Mouse (Mus musculus): Measurements from ENCODE around the gene Olfr155. TPM values are rescaled to one million over a fixed set of nuclear protein-coding genes. Genes with fewer than 3 reads are reported as not detected.

Gene Olfr155
- polyA plus RNA-seq (2012; rRNA removed), result not detected in 2 replicates

DNA sequence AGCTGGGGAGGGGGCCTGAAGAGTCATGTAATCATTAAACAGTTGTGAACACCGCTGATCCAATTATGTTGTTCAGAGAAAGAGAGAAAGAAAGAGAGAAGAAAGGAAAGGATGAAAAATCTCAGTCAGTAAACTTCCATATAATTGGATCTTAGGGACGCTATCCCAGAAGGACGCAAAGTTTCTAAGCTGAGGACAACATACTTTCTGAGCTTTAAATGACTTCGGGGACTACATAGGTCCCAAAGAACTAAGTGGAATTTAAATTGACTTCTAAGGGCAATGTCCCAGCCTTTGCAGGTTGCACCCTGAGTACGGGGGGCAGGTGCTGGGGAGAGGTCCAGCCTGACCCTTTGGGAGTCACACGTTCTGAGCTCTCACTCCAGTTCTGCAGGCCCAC, at the start of gene Olfr155:
Olfr155 (plus strand) TSS at position 301 of the 400 bp plus-strand sequence.
- H3K4me3 ChIP-seq (ENCODE audit: low read depth, low read length), result no peak within 1 kb of the TSS
- no peak within 1 kb of the TSS for H3K27ac ChIP-seq (ENCODE audit: insufficient read depth, low read depth, low read length)
- no peaks in the 10 kb centered on the region for H3K36me3 ChIP-seq (ENCODE audit: control insufficient read depth, insufficient read depth, low read length)
- 85% methylated on average over 6 of the region's 6 CpGs for WGBS
- no peaks in the 10 kb centered on the region for H3K4me1 ChIP-seq (ENCODE audit: control insufficient read depth, insufficient read depth, insufficient read length, low read length)
- TF ChIP-seq CTCF (IDR thresholded peaks at IDR 0.05; ENCODE audit: extremely low read depth, insufficient read length, insufficient replicate concordance, low read depth, low read length) (no peak), POLR2A (IDR thresholded peaks at IDR 0.05; ENCODE audit: low read depth, low read length) (no peak)
- no peaks in the 10 kb centered on the region for H3K27me3 ChIP-seq (ENCODE audit: control insufficient read depth, insufficient read depth, low read length)

DNA sequence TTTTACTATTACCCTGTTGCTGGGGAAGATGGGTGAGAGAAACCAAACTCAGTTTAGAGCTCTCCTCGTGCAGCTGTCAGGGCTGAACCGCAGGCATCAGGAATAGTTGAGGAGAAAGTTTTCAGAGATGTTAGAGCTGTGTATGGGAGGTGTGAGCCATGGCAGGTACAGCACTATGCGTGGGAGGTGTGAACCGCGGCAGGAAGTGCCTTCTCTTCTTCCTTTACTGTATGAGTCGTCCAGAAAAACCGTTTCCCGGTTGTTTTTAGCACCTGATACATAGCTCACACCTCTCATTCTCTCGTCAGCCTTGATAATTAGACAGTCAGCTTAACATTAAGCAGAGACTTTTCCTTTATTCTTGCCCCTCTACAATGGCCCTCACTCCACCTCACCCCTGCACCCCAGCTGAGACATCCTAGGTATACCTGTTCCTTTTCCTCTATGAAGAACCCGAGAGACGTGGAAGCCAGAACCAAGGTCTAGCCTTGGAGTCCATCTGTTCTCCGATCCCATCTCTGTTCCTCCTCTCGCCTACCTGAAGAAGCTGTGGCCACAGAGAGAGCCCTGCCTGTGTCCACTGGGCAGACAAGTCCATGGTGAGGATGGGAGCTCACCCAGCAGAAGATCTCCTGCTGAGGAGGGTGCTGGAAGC, 28.3 kb upstream of the Olfr155 start:
- Histone ChIP-seq H3K4me1 (ENCODE audit: control insufficient read depth, insufficient read depth, insufficient read length, low read length) (no peaks in the 10 kb centered on the region), H3K36me3 (ENCODE audit: control insufficient read depth, insufficient read depth, low read length) (no peaks in the 10 kb centered on the region), H3K27ac (ENCODE audit: insufficient read depth, low read depth, low read length) (no peak overlapping the region), H3K27me3 (ENCODE audit: control insufficient read depth, insufficient read depth, low read length) (no peaks in the 10 kb centered on the region), H3K4me3 (ENCODE audit: low read depth, low read length) (no peak overlapping the region)
- WGBS, result 75% methylated on average over 13 of the region's 13 CpGs
- TF ChIP-seq POLR2A (IDR thresholded peaks at IDR 0.05; ENCODE audit: low read depth, low read length) (no peak), CTCF (IDR thresholded peaks at IDR 0.05; ENCODE audit: extremely low read depth, insufficient read length, insufficient replicate concordance, low read depth, low read length) (no peak)

DNA sequence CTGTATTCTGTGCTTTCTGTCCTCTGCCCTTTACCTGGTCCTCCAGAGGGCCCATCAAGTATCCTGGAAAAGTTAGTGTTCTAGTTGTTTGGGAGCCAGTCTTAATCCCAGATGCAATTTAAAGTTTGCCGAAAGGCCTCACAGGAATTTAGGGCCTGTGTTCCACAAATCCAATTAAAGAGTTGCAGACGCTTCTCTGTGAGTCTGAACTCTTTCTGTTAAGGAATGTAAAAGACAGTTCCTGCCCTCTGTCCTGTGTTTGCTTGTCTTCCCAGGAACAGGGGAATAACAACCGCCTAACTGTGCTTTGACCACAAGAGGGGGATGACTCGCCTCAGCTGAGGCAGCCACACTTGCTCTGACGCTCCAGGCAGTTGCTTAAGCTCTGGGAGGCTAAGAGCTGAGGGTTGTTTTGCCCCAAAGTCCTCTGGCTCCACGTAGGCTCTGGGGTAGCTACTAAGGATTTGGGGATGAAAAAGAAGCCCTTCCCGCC, 27.5 kb upstream of the Olfr155 start, which contains the start of gene Olfr156:
Olfr156 (minus strand) TSS at position 51 of the 493 bp plus-strand sequence.
- Histone ChIP-seq H3K27ac (ENCODE audit: insufficient read depth, low read depth, low read length) (no peak within 1 kb of the TSS), H3K36me3 (ENCODE audit: control insufficient read depth, insufficient read depth, low read length) (no peaks in the 10 kb centered on the region), H3K4me3 (ENCODE audit: low read depth, low read length) (no peak within 1 kb of the TSS), H3K27me3 (ENCODE audit: control insufficient read depth, insufficient read depth, low read length) (no peaks in the 10 kb centered on the region), H3K4me1 (ENCODE audit: control insufficient read depth, insufficient read depth, insufficient read length, low read length) (no peaks in the 10 kb centered on the region)
- TF ChIP-seq CTCF (IDR thresholded peaks at IDR 0.05; ENCODE audit: extremely low read depth, insufficient read length, insufficient replicate concordance, low read depth, low read length) (peak; percentile 32; the same call in 1 of the 2 replicates), POLR2A (IDR thresholded peaks at IDR 0.05; ENCODE audit: low read depth, low read length) (no peak)
- WGBS, result 23% methylated on average over 7 of the region's 7 CpGs

DNA sequence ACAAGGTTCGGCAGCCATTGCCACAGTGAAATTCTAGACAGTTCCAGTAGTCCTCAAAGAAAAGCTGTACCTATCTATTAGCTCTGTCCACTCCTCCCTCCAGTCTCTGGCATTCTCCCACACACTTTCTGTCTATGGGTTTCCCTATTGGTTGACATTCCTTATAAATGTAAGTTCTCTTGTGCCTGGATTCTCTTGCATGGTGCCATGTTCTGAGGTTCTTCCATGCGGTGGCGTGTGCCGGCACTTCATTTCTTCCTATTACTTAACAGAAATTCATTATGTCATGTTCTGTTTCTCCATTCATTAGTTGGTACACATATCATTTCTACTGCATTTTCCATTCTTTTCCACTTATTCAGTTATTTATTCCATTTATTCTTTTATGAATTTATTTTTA, 22.6 kb upstream of the Olfr155 start:
- Histone ChIP-seq H3K36me3 (ENCODE audit: control insufficient read depth, insufficient read depth, low read length) (no peaks in the 10 kb centered on the region), H3K27me3 (ENCODE audit: control insufficient read depth, insufficient read depth, low read length) (no peaks in the 10 kb centered on the region), H3K4me3 (ENCODE audit: low read depth, low read length) (no peak overlapping the region), H3K27ac (ENCODE audit: insufficient read depth, low read depth, low read length) (no peak overlapping the region), H3K4me1 (ENCODE audit: control insufficient read depth, insufficient read depth, insufficient read length, low read length) (no peaks in the 10 kb centered on the region)
- 91% methylated on average over 4 of the region's 4 CpGs for WGBS
- TF ChIP-seq CTCF (IDR thresholded peaks at IDR 0.05; ENCODE audit: extremely low read depth, insufficient read length, insufficient replicate concordance, low read depth, low read length), result no peak
- no peak for TF ChIP-seq POLR2A (IDR thresholded peaks at IDR 0.05; ENCODE audit: low read depth, low read length)

GRCm38 (mm10) chr4:43832031-43832430, 19.3 kb upstream of the Olfr155 start:
- Histone ChIP-seq H3K4me3 (ENCODE audit: low read depth, low read length) (no peak overlapping the region), H3K4me1 (ENCODE audit: control insufficient read depth, insufficient read depth, insufficient read length, low read length) (no peaks in the 10 kb centered on the region), H3K36me3 (ENCODE audit: control insufficient read depth, insufficient read depth, low read length) (no peaks in the 10 kb centered on the region), H3K27me3 (ENCODE audit: control insufficient read depth, insufficient read depth, low read length) (no peaks in the 10 kb centered on the region), H3K27ac (ENCODE audit: insufficient read depth, low read depth, low read length) (no peak overlapping the region)
- WGBS, result 65% methylated on average over 5 of the region's 5 CpGs
- TF ChIP-seq POLR2A (IDR thresholded peaks at IDR 0.05; ENCODE audit: low read depth, low read length) (no peak), CTCF (IDR thresholded peaks at IDR 0.05; ENCODE audit: extremely low read depth, insufficient read length, insufficient replicate concordance, low read depth, low read length) (no peak)

- Histone ChIP-seq H3K36me3 (ENCODE audit: control insufficient read depth, insufficient read depth, low read length) (no peaks in the 10 kb centered on the region), H3K27me3 (ENCODE audit: control insufficient read depth, insufficient read depth, low read length) (no peaks in the 10 kb centered on the region), H3K27ac (ENCODE audit: insufficient read depth, low read depth, low read length) (no peak overlapping the region), H3K4me3 (ENCODE audit: low read depth, low read length) (no peak overlapping the region), H3K4me1 (ENCODE audit: control insufficient read depth, insufficient read depth, insufficient read length, low read length) (no peaks in the 10 kb centered on the region)
- WGBS, result 69% methylated on average over 5 of the region's 5 CpGs
- TF ChIP-seq CTCF (IDR thresholded peaks at IDR 0.05; ENCODE audit: extremely low read depth, insufficient read length, insufficient replicate concordance, low read depth, low read length), result no peak
- no peak for TF ChIP-seq POLR2A (IDR thresholded peaks at IDR 0.05; ENCODE audit: low read depth, low read length)
Observed at GRCm38 (mm10) chr4:43833752-43834151, 17.6 kb upstream of the Olfr155 start.

- H3K4me3 ChIP-seq (ENCODE audit: low read depth, low read length), result no peak overlapping the region
- 48% methylated on average over 4 of the region's 4 CpGs for WGBS
- H3K27me3 ChIP-seq (ENCODE audit: control insufficient read depth, insufficient read depth, low read length), result no peaks in the 10 kb centered on the region
- H3K36me3 ChIP-seq (ENCODE audit: control insufficient read depth, insufficient read depth, low read length), result no peaks in the 10 kb centered on the region
- H3K4me1 ChIP-seq (ENCODE audit: control insufficient read depth, insufficient read depth, insufficient read length, low read length), result no peaks in the 10 kb centered on the region
- no peak for TF ChIP-seq POLR2A (IDR thresholded peaks at IDR 0.05; ENCODE audit: low read depth, low read length)
- TF ChIP-seq CTCF (IDR thresholded peaks at IDR 0.05; ENCODE audit: extremely low read depth, insufficient read length, insufficient replicate concordance, low read depth, low read length), result no peak
- H3K27ac ChIP-seq (ENCODE audit: insufficient read depth, low read depth, low read length), result no peak overlapping the region
Observed at GRCm38 (mm10) chr4:43834749-43835148, 16.6 kb upstream of the Olfr155 start.

Measured in small intestine, adult 2 months (tissue).